Mouse (Mus musculus): ENCODE data around the gene Ren1.

DNA sequence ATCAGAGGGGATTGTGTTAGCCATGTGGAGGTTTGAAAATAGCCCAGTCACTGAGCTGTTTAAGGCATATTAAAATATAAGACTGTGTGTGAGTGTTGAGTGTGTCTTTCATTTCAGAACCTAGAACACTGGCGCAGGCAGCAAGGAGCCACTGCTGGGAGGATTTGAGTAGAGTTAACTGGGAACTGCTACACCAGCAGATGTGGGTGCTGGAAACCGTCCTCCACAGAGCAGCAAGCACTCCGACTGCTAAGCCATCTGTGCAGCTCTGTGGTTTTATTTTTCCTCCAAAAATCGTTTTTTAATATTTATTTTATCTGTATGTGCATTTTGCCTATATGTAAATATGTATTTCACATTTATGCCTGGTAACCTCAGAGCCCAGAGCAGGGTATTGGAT, 44.4 kb downstream of the Ren1 start:
- TF ChIP-seq CTCF (conservative IDR thresholded peaks at IDR 0.05; ENCODE audit: low read length): no peak
- no peak for TF ChIP-seq POU5F1 (IDR thresholded peaks at IDR 0.05; ENCODE audit: borderline replicate concordance, low read length)
